Mouse (Mus musculus): Measurements from ENCODE around the gene Kdm2a.

- TF ChIP-seq ZC3H11A (IDR thresholded peaks at IDR 0.05; ENCODE audit: borderline replicate concordance, low read depth, low read length) = no peak
- no peak for TF ChIP-seq HCFC1 (IDR thresholded peaks at IDR 0.05; ENCODE audit: borderline replicate concordance, insufficient read depth, low read length)
Observed at GRCm38 (mm10) chr19:4333791-4334190, 64.3 kb downstream of the Kdm2a start.
